Mouse (Mus musculus) forebrain, postnatal 0 days (tissue): ENCODE measurements around the gene Sephs2. TPM values are rescaled to one million over a fixed set of nuclear protein-coding genes. Genes with fewer than 3 reads are reported as not detected.

ENCODE experiments used
- ATAC-seq: fragments of 200-750 bp; cut with Nextera tagmentation; 2 replicates; pipeline ENCODE4 v1.8.0; 2017; ENCODE audit warnings: mild to moderate bottlenecking, moderate library complexity
- DNase-seq: peaks from one replicate; pipeline ENCODE4 v3.0.0-alpha.2; 2015
- H3K27ac ChIP-seq: fragments of 300-500 bp; sonication (generic); 2 replicates; pipeline ENCODE4 v1.5.1; 2014; ENCODE audit warnings: low read depth, mild to moderate bottlenecking, antibody characterized with exemption, low read length, moderate library complexity, mixed read lengths
- H3K27me3 ChIP-seq: fragments of 300-500 bp; sonication (generic); 2 replicates; pipeline ENCODE4 v1.6.1; 2014; ENCODE audit warnings: mild to moderate bottlenecking, low read length, mixed read lengths; ENCODE audit not compliant: insufficient read depth
- H3K36me3 ChIP-seq: fragments of 300-500 bp; sonication (generic); 2 replicates; pipeline ENCODE4 v1.6.1; 2014; ENCODE audit warnings: mild to moderate bottlenecking, moderate library complexity; ENCODE audit not compliant: insufficient read depth
- H3K4me1 ChIP-seq: fragments of 300-500 bp; sonication (generic); 2 replicates; pipeline ENCODE4 v1.6.1; 2014; ENCODE audit warnings: antibody characterized with exemption; ENCODE audit not compliant: insufficient read depth
- H3K4me2 ChIP-seq: fragments of 300-500 bp; sonication (generic); 2 replicates; pipeline ENCODE4 v1.6.1; 2014; ENCODE audit warnings: low read depth, mild to moderate bottlenecking, moderate library complexity
- H3K4me3 ChIP-seq: fragments of 300-500 bp; sonication (generic); 2 replicates; pipeline ENCODE4 v1.5.1; 2014; ENCODE audit warnings: low read depth, low read length, mixed read lengths
- H3K9ac ChIP-seq: fragments of 300-500 bp; sonication (generic); 2 replicates; pipeline ENCODE4 v1.6.1; 2014; ENCODE audit warnings: mild to moderate bottlenecking
- H3K9me3 ChIP-seq: fragments of 300-500 bp; sonication (generic); 2 replicates; pipeline ENCODE4 v1.6.1; 2016; ENCODE audit warnings: low read length
- CTCF ChIP-seq: sonication (generic); IDR thresholded peaks from 2 replicates; pipeline ENCODE4 v1.5.1; 2016; ENCODE audit warnings: antibody characterized with exemption, control low read depth, low read depth
- WGBS: fragments of 180-500 bp; shearing (Covaris S2); extraction: QIAGEN DNeasy Blood & Tissue Kit; methylation state at CpG from one replicate; pipeline ENCODE4 v1.1.7; 2014; 5-methylcytosine and 5-hydroxymethylcytosine counted together
- polyA plus RNA-seq: library from polyadenylated mRNA; unstranded; fragments of >200 nt; fragmentation: Nextera tagmentation; extraction: Ambion mirVana; gene quantifications from 2 replicates; pipeline ENCODE4 v1.2.1, GENCODE M21; 2015
- total RNA-seq: library from RNA; depleted of rRNA; stranded (reverse); fragments of >200 nt; gene quantifications from 2 replicates; pipeline ENCODE4 v1.2.3, GENCODE M21; 2014

The Sephs2 gene
- total and polyA plus RNA-seq, 2 experiments from 2014 or later: 78.0 to 83.5 TPM

DNA sequence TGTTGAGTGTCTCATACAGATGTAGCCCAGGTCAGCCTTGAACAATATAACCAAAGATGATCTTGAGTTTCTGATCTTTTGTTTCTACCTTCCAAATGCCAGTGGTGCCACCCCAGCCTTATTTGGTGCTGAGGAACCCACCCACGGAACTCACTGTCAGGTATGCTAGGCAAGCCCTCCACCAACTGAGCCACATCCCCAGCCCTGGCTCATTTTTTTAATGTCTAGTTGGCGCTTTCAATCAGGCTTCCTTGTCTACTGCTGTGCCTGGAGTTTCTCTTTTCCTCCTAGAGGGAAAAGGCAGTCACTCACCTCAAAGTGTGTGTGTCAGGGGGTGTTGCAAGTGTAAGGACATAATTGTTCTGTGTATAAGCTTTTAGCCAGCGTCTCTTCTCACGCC is 2.8 kb downstream of the Sephs2 start:
- Histone ChIP-seq H3K4me1 (peaks cover 4% of the 10 kb centered on the region; the same call in 1 of the 2 replicates), H3K9ac (no peak overlapping the region), H3K9me3 (0 out of 2 replicates have a peak, but pooled peaks cover 4% of the 10 kb centered on the region), H3K36me3 (peaks cover 18% of the 10 kb centered on the region; the same call in 1 of the 2 replicates), H3K4me2 (no peak overlapping the region), H3K27ac (no peak overlapping the region), H3K4me3 (no peak overlapping the region), H3K27me3 (no peaks in the 10 kb centered on the region)
- DNase-seq: no peak
- TF ChIP-seq CTCF: no peak
- 93% methylated on average over 4 of the region's 4 CpGs for WGBS
- no peak for ATAC-seq

DNA sequence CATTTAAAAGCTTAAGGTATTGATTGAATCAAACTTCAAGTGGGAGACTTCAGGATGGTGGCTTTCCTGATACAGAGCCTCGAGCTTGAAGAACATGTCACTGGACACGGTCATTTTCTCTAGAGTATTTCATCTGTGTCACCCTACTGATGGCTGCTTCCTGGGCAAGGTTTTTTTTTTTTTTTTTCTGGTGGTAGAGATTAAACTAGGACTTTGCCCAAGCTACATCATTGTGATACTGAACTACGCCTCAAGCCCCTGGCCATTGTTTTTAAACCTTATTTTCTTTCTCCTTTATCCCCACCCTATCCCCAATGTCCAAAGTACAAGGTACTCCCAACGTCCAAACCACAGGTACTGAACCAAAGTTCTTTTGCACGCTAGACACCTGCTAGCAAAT is 3.2 kb downstream of the Sephs2 start:
- DNase-seq (no peak), ATAC-seq (no peak)
- Histone ChIP-seq H3K9ac (no peak overlapping the region), H3K36me3 (peaks cover 18% of the 10 kb centered on the region; the same call in 1 of the 2 replicates), H3K27ac (no peak overlapping the region), H3K27me3 (no peaks in the 10 kb centered on the region), H3K4me3 (no peak overlapping the region), H3K9me3 (0 out of 2 replicates have a peak, but pooled peaks cover 4% of the 10 kb centered on the region), H3K4me1 (peaks cover 4% of the 10 kb centered on the region; the same call in 1 of the 2 replicates), H3K4me2 (no peak overlapping the region)
- 96% methylated on average over 5 of the region's 5 CpGs for WGBS
- no peak for TF ChIP-seq CTCF

DNA sequence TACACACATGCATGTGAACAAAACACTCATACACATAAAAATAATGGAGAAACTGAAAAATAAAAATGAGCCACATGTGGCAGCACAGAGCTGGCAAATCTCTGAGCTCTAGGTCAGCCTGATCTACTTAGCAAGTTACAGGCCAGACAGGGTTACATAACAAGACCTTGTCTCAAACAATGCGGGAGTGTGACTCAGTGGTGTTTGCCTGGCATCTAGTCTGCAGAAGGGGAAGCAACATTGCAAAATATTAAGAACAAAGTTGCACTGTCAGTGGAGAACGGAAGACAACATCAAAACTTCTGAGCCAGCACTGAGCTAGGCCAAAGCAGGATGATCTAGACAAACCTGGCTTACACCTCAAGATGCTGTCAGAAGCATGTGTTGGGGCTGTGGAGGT is 3.6 kb downstream of the Sephs2 start:
- Histone ChIP-seq H3K9ac (no peak overlapping the region), H3K9me3 (0 out of 2 replicates have a peak, but pooled peaks cover 4% of the 10 kb centered on the region), H3K4me3 (no peak overlapping the region), H3K27me3 (no peaks in the 10 kb centered on the region), H3K4me1 (peaks cover 4% of the 10 kb centered on the region; the same call in 1 of the 2 replicates), H3K27ac (no peak overlapping the region), H3K4me2 (no peak overlapping the region), H3K36me3 (peaks cover 18% of the 10 kb centered on the region; the same call in 1 of the 2 replicates)
- WGBS: 92% methylated on average over 2 of the region's 2 CpGs
- DNase-seq (no peak), ATAC-seq (no peak)
- TF ChIP-seq CTCF: no peak

DNA sequence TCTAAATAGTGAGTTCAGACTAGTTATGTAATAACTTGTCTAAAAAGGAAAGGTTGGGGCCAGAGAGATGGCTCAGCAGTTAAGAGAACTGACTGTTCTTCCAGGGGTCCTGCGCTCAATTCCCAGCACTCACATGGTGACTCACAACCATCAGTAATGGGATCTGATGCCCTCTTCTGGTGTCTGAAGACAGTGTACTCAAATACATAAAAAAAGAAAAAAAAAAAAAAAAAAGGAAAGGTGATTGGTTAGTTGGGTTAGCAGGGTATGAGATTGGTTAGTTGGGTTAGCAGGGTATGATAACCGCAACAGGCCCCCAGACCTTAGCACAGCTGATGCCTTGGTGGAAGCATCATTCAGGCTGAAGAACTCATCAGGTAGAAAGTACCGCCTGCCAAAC is 10.3 kb downstream of the Sephs2 start:
- WGBS: 91% methylated on average over 3 of the region's 3 CpGs

DNA sequence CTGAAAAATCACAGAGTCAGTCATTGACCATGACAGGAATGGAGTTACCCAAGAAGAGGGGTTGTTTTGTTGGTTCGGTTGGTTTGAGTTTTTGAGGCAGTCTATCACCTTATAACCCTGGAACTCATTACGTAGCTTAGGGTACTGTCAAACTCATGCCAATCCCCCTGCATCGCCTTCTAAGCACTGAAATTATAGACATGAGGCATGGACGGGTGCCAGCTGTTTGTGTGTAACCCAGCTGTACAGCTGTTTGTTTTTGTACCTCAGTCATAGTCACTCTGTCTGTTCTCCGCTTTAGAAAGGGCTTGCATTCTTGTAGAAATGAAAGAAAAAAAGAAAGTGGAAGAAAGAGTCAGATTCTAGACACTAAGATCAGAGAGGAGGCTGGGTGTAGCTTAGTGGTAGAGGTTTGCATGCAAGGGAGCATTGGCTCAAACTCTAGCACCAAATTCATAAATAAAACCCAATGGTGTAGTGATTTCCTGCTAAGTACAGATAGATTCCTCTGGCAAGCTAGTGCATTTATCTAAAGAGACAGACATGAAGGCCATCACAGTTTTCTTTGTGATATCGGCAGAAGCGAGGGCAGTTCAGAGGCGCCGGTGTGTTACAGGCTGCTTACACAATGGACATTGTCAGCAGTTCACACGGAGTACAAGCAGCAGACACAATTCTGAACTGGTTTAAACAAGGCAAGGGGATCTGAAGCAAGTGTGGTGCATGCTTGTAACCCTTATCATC is 11.5 kb downstream of the Sephs2 start:
- no peak for ATAC-seq
- H3K4me3 ChIP-seq: no peak overlapping the region
- no peaks in the 10 kb centered on the region for H3K9me3 ChIP-seq
- peaks cover 3% of the 10 kb centered on the region; the same call in 1 of the 2 replicates for H3K4me1 ChIP-seq
- H3K27ac ChIP-seq: no peak overlapping the region
- TF ChIP-seq CTCF: no peak
- H3K27me3 ChIP-seq: no peaks in the 10 kb centered on the region
- H3K4me2 ChIP-seq: no peak overlapping the region
- 81% methylated on average over 10 of the region's 10 CpGs for WGBS
- no peaks in the 10 kb centered on the region for H3K36me3 ChIP-seq
- no peak overlapping the region for H3K9ac ChIP-seq
- no peak for DNase-seq

More for the DNA sequence above, 10.3 kb downstream of the Sephs2 start:
- Histone ChIP-seq H3K27me3 (no peaks in the 10 kb centered on the region), H3K4me1 (peaks cover 3% of the 10 kb centered on the region; the same call in 1 of the 2 replicates), H3K4me3 (no peak overlapping the region), H3K36me3 (0 out of 2 replicates have a peak, but pooled peaks cover 3% of the 10 kb centered on the region), H3K4me2 (no peak overlapping the region), H3K27ac (no peak overlapping the region), H3K9ac (no peak overlapping the region), H3K9me3 (0 out of 2 replicates have a peak, but pooled peaks cover 3% of the 10 kb centered on the region)
- TF ChIP-seq CTCF: no peak
- ATAC-seq: no peak
- DNase-seq: no peak

DNA sequence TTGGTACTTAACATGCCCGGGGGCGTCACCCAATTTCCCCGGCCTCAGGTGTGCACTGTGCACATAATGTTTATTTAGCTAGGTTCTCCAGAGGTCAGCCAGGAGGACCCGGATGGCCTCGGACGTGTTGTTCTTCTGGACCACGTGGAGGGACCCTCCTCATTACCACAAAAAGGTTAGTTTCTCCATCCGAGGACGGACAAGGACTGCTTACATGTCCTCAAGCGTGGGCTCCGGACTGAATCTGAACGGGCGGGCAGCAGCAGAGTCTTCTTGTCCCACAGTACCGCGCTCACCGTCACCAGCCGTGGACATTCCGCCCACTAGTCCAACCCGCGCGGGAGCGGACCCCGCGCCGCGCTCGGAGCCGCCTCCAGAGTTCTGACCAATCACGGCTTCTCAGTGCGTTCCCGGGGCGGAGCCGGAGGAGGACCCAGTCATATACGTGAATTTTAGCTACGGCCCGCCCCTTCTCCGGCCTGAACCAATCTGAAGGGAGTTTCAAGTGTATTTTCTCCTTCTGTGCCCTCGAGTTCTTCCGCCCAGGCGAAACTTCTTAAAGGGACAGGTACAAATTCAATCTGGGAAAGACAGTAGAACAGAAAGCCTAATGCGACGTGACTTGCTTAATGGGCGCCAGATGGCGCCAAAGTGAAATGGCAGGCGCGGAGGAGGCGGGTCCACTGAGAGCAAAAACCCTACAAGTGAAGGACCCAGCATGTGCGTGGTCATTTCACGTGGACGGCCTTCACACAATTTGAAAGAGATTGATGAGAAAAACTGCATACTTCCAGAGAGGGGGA is 13.3 kb downstream of the Sephs2 start, which contains the start of gene Dctpp1:
Gene Dctpp1, minus strand, starts transcription at position 401 of the 803 bp plus-strand sequence.
- ATAC-seq (peak; percentile 99), DNase-seq (peak; percentile 98)
- WGBS: 1% methylated on average over 50 of the region's 50 CpGs
- Histone ChIP-seq H3K36me3 (no peaks in the 10 kb centered on the region), H3K4me1 (peaks cover 3% of the 10 kb centered on the region; the same call in 1 of the 2 replicates), H3K9me3 (no peaks in the 10 kb centered on the region), H3K4me3 (peak within 1 kb of the TSS; percentile 54), H3K27me3 (no peaks in the 10 kb centered on the region), H3K9ac (peak within 1 kb of the TSS; percentile 58), H3K4me2 (peak within 1 kb of the TSS; percentile 78), H3K27ac (peak within 1 kb of the TSS; percentile 35; the same call in 1 of the 2 replicates)
- peak; percentile 82 for TF ChIP-seq CTCF
